Mouse (Mus musculus): Measurements from ENCODE around the gene Armc3. TPM values are rescaled to one million over a fixed set of nuclear protein-coding genes. Genes with fewer than 3 reads are reported as not detected.

Armc3 gene
- polyA plus RNA-seq (2014; fragmentation: Illumina TruSeq; extraction: RNeasy Lipid Tissue Mini Kit (QIAGEN cat#74804); ENCODE audit: low read depth, low replicate concordance), result 0.16 TPM

GRCm38 (mm10) chr2:19198452-19199365 is at the start of gene Armc3:
Gene Armc3 (plus strand): TSS chr2:19199302.

Other genes with a start within 250 kb of the Armc3 start
- 16.8 TPM for gene Pip4k2a, start 201.2 kb upstream of the Armc3 start, polyA plus RNA-seq (2014; fragmentation: Illumina TruSeq; extraction: RNeasy Lipid Tissue Mini Kit (QIAGEN cat#74804); ENCODE audit: low read depth, low replicate concordance)
- gene 4930426L09Rik, start 201.0 kb upstream of the Armc3 start, polyA plus RNA-seq (2014; fragmentation: Illumina TruSeq; extraction: RNeasy Lipid Tissue Mini Kit (QIAGEN cat#74804); ENCODE audit: low read depth, low replicate concordance), result 0.53 TPM
- gene Msrb2, start 172.1 kb downstream of the Armc3 start, polyA plus RNA-seq (2014; fragmentation: Illumina TruSeq; extraction: RNeasy Lipid Tissue Mini Kit (QIAGEN cat#74804); ENCODE audit: low read depth, low replicate concordance), result 42.0 TPM
- not detected for gene Ptf1a, start 246.4 kb downstream of the Armc3 start, polyA plus RNA-seq (2014; fragmentation: Illumina TruSeq; extraction: RNeasy Lipid Tissue Mini Kit (QIAGEN cat#74804); ENCODE audit: low read depth, low replicate concordance)

All from kidney, adult 10 weeks (tissue).